Mouse (Mus musculus) left cerebral cortex, adult 8-10 months (tissue): ENCODE measurements at regions not wholly inside any gene's neighbourhood (a gene's known extent, or its start where the extent isn't known, plus 50 kb on each side); places are given as distances from the start of the nearest gene placed in this dataset.

Source experiments
- DNase-seq, 2 experiments: peaks; one replicate each; pipeline ENCODE4 v3.0.0; 2022; ENCODE audit warnings: low spot score in 2 of 2

DNA sequence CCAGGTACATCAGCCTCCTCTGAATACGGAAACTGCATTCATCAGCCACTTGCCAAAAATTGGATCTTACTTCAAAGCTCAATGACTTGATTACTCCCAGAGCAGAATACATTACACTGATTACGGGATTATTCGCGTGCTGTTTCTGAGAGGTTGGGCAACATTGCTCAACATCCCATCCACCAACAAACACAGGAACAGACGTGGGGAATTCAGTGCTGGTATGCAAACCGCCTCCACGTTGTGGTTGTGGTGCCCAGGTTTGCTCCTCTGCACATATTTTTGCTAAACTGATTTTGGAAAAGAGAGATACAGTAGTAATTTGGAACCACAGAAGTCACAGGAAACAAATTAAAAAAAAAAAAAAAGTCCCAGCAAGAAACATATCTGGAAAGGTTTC lies 266.9 kb downstream of the Dhx15 start:
- no peak for DNase-seq

DNA sequence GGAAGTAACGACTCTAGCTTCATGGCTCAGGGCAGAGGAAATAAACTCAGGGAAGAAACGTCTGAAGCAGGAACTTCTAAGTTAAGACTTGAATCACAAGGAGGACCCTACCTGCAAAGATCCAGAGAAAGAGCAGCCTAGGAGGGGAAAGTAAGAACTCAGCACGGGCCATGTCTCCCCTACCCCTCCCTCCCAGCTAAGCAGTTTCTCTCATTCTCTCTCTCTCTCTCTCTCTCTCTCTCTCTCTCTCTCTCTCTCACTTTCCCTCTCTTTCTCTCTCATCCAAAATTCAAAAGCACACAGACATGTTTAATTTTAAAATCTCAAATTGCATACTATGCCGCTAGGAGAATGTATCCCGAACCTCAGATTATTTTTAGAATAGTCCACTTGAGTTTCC lies 267.3 kb downstream of the Dhx15 start:
- DNase-seq, result no peak

DNA sequence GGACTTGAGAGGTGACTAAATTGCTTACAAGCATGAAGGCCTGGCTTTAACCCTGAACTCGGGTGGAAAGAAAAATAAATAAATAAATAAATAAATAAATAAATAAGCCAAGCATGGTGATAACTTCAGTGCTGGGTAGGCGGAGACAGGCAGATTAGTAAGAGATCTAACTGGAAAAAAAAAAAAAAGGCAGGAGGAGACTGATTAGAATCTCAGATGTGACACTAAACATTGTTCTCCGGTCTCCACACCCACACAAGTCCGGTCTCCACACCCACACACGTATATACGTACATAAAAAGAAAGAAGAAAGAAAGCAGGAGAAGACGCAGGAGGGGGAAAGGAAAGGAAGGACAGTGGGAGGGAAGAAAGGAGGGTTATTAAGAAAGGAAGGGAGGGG lies 267.8 kb downstream of the Dhx15 start:
- no peak for DNase-seq

DNA sequence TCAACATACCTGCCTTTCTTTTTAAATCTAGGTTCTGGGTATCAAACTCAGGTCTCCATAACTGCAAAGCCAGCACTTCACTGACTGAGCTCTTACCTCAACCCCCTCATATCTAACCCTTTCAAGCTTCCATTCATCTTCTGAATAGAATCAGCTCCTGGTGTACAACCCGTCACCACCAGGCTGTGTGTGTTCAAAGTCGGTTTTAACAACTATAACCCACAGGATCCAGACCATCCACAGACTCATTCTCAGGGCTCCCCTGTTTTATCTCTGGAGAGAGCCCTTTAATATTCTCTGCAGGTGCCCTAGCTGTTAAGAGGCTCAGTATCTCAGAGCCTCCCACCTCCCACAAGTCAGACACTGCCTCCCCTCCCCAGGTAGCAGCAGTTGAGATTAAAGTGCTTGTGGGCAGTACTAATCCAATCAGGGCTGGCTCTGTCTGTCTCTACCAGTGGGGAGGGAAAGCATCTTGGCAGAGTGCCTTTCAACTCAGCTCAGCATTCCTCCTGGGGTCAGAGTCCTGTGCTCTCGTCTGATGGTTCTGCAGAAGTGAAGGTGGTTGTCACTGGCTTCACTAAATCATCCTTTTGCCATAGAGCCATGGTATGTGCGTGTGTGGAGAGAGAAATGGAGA lies 272.4 kb downstream of the Dhx15 start:
- no peak for DNase-seq

DNA sequence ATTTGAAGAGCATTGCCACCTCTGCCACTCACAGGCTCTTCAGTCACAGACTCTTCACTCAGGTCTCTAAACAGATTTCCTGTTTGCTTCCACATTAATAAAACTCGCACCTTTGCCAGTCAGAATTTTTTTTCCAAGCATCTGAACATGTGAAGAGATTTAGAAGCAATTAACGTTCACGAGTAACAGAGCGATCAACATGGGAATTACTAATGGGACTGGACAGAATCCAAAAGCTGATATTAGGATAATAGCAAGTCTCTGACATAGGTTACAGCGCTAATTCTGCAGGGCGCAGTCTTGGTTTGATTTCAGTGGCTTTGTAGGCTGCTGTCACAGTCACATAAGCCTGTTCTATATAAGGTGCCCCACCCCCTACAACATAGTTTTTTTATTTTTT lies 275.6 kb downstream of the Dhx15 start:
- DNase-seq, result no peak

DNA sequence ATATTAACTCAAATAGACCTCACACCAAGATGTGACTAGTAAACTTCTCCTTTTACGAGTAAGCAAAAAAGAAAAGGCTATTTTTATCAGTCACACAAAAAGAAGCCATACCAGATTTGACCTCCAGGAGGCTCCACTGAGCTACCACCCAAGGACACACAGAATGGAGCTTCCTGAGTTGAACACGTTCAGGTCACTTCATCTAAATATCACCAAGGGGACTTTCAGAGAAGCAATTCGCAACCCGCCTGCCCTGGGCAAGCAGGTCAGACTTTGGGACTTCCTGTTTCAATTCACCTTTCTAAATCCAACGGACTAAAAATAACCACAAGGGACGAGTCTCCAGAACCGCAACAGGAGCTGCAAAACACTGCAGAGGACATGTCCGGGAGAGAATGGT lies 281.5 kb downstream of the Dhx15 start:
- DNase-seq, result no peak

DNA sequence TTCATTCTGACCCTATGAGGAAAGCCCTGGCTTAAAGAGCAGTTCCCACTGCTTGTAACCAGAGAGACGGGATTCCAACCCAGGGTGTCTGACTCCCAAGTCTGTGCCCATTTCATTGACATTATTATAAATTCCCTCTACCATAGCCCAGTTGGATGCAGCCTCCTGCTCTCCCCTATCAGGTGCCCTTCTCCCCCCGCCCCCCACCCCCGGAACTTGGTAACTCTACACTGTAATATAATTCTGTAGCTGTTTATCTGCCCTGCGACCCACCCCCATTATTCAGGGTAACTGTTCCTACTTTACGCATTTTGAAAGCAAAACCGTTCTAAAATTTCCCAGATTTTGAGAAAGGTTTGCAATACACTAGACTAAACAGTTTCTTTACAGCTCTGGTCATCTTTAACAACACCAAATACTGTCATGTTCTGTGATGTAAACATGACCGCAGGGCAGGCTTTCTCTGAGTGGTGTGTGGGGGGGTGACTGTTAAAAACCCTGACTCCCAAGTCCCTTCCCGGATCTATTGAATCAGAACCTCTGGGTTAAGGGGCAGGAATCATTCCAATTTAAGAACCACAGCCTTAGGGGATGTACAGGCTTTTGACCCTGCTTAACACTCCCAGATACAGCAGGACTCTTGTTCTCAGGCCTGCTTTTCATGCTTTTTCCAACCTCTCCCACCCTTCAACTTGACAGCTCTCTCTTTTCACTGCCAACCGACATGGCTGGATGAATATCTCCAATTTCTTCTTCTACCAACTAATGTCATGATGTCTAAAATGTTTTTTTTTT lies 283.8 kb downstream of the Dhx15 start:
- no peak for DNase-seq

DNA sequence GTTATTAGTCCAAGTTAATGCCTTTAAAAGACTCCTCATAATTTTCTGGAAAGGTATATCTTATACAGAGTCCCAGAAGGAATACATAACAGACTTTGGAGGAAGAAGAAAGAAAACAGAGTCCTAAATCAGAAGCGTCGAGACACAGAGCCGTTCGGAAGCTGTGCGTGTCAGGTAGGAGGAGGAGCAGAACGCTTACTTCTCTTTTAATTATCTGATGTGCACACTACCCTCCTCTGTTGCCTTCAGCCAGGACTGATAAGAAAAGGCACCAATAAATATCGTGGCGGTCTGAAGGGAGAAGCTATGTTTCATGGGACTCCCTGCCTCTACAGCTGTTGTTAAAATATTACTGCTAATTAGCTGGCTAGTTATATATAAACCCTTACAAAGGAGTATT lies 296.2 kb downstream of the Dhx15 start:
- no peak for DNase-seq

DNA sequence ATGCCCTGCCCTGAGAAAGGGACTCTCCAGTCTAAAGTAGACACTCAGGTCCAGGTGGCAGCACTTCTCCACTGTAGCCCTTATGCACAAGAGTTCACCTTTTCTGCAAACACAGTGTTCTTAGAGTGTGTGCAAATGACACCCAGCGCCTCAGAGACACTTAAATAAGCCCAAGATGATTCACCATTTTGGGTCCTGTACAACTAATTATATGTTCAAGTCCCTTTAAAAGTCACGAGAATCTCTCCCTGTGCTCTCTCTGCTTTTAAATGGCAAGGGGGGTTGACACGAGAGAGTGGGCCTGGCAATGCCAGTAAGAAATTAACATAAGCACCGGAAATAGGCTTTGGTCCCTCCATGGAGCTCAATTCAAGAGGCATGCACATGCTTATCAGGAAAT lies 299.0 kb downstream of the Dhx15 start:
- DNase-seq, result no peak

DNA sequence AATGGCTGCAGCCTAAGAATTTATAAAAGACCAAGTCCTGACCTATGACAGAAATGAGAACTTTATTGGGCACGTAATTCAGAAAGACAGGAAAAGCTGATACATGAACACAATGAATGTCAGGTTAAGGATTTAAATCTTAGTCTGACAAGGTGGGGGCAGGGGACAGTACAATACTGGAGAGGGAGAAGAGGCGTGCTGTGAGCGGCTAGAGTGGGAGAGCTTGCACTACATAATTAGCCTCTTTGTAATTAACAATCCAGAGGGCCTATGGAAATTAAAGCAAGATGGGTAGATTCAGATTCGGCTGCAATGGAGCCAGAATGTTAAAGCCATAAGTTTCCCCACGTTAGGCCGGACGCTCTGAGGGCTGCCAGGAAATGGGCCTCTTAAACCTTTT lies 301.9 kb downstream of the Dhx15 start:
- DNase-seq, result no peak

DNA sequence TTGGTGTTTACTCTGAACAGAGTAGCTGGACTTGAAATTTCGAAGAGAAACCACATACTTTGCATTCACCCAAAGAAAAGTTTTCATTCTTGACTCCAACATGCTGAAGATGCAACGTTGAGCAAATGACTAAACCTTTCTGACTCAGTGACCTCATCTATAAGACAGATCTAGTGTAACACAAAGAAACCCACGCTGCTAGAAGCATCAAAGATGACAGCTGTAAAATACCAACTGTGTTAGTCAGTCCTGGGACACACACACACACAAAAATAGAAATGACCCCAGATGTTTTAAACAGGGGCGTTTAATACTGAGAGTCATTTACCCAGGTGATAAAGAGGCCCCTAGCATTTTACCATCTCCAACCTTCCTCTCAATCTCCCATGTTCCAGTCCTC lies 307.7 kb downstream of the Dhx15 start:
- DNase-seq, result no peak

DNA sequence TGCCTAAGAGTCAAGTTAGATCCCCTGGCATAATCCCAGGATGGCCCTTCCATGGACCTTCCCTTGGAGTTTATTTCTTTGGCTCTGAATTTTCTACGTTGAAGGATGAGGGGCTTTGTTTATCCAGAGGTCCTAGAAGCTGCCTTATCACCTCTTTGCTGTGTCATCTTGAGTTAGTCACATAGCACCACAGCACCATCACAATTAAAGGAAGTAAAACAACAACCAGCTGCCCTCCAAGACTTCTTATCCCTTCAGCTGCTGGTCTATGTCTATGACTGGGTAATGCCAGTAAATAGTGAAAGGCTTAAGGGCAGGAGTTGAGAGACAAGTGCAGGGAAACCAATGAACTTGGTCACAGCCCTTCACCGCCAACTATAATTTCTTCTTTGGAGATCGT lies 308.1 kb downstream of the Dhx15 start:
- no peak for DNase-seq

DNA sequence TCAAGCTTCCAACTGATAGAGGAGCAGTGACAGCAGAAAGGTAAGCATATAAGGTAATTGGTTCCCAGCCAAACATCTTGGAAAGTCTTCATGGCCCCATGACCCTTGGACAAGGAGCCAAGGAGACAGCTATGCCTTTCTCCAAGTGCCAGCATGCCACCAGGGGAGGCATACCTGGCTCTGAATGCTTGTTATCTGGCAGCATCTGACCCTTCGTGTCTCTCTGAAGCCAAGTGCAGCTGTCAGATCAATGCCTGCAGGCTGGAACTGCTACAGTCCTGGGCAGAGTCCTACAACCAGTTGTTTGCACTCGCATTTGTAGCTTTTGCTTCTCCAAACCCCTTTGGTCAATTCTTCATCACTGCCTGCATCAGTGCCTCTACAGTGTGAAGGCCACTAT lies 309.3 kb upstream of the Ppargc1a start:
- DNase-seq, result no peak

DNA sequence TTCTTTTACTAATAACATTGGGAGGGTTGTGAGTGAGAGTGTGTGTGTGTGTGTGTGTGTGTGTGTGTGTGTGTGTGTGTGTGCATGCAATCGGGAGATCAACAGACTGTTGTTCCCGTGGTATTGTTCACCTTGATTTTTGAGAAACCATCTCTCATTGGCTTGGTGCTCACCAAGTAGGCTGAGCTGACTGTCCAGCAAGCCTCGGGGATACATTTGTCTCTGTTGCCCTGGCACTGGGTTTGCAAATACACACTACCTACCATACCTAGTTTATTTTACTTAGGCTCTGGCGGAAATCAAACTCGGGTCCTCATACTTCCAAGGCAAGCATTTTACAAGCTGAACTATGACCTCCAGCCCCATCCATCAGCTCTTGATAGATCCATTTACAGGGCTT lies 306.0 kb upstream of the Ppargc1a start:
- DNase-seq, result no peak

DNA sequence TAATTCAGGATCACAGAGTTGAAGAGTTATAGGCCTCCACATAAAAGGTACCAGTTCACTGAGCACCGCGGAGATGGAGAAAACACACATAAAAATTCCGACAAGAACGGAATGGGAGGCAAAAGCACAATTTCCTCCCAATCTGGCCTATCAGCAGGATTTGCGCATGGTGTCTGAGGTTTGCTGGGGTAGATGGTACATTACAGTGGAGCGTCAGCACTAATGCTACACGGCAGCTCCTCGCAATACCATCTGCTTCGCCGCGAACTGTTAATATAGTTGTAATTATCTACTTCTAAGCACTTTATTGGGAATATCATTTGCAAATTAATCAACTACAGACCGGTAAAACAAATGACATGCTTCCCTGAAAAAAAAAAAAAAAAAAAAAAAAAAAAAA lies 304.2 kb upstream of the Ppargc1a start:
- no peak for DNase-seq

DNA sequence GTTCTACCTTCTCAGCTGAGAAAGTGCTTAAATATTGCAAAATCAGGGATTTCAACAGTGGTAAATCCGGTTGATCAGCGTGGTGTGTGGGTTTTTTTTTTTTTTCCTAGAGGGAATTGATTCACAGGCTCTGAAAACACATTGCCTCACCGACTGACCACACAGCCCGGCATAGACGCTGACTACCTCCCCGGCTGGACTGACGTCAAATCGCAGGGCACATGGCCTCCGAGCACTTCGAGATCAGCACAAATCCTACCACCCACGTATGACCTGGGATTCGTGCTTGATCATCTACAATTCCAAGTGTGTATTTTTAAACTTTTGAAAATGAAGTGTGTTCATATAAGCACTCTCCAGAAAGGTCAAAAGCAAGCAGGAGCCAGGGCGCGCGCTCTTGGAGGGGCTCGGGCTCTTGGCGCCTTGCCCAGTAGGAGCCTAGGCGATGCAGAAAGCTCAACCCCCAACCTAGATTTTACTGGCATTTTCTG lies 300.7 kb upstream of the Ppargc1a start:
- no peak for DNase-seq

DNA sequence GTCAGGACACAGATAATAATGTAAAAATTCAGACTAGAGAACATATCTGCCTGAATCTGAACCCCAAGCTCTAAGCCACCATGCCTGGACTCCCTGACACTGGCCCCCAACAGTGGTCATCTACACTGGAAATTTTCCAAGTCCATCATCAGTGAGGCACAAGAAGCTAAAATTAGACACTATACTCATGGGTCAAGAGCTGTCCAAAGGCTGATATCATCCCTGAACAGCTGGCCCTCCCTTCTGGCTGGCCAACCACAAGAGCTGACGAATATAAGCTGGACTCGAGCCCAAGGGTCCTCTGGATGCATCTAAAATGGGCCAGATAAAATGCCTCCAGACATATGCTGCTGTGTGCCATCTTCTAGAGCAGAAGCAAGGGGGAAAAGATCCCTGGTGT lies 298.5 kb upstream of the Ppargc1a start:
- DNase-seq, result no peak

DNA sequence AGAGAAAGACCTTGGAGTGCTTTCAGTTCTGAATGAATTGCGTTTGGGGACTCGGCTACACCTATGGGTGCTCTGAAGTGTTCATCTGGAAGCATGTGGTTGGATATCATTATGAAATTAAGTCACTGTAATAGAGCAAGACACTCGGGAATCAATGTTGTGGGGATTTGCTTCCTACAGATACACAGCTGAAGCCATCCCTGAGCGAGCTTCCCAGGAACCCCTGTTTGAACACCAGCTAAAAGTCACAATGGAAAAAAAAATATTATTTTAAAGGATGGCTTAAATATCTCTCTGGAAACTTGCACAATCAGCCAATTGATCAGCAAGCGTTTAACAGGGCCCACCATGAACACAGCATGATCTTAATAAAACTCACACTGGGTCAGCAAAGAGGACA lies 293.0 kb upstream of the Ppargc1a start:
- no peak for DNase-seq

DNA sequence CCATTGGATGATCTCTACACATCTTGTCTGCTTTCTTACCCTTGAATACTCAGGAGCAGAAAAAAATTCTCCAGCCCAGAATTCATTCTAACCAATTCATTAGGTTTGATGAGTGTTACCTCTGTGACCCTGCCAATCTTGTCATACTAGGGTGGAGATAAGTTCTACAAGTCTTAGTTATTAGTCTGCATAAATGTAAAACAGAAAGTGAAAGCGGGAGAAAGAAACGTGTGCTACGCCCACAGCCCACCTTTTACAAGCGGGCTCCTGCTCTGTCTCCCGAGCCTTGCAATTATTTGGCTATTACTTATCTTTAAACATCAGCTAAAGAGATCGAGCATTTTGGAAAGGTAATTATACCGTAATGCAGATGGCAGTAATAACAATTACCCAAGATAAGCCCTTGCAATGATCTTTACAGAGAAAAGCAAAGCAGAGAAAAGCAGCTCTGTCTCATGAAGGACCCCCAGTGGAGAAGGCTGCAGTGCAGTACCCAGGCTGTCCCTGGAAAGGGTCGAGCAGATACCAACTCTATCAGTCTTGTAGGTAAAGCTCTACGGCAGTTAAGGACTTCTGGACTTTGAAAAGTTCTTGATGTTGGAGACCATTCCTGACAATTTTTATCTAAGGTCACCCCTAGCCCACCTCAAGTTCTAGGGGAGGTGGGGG lies 286.1 kb upstream of the Ppargc1a start:
- no peak for DNase-seq

DNA sequence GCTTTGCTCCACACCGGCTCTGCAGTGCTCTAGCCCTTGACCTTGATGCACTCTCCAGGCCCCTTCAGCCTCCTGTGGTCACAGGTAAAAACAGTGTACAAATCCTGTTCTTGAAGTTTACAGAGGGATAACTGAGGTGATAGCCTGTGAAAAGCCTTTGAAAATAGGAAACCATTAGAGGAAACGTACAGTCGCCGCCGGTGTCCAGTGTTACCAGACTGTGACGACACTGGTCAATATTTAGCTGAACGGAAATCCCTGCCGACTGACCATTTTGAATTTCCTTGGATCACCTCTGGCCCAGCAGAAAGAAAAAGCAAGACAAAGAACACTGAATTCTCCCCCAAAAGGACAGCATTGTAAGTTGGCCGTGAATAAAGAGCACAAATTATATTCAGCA lies 282.6 kb upstream of the Ppargc1a start:
- DNase-seq, result no peak

DNA sequence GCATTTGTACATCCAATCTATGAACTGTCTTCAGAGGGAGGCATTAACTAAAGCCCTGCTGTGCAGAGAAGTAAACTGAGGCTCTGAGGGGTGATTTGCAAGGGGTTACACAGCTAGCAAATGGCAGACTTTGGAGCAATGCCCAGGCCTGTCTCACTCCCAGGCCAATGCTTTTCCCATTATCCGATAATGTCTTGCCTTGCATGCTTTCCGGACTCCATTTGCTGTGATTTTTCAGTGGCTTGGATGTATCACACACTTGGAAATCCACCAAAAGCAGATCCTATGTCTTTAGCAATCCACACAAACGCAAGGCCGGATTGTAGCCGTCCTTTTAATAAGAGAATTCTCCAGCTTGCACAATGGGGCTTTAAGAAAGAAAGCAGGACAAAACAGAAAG lies 281.7 kb upstream of the Ppargc1a start:
- no peak for DNase-seq

DNA sequence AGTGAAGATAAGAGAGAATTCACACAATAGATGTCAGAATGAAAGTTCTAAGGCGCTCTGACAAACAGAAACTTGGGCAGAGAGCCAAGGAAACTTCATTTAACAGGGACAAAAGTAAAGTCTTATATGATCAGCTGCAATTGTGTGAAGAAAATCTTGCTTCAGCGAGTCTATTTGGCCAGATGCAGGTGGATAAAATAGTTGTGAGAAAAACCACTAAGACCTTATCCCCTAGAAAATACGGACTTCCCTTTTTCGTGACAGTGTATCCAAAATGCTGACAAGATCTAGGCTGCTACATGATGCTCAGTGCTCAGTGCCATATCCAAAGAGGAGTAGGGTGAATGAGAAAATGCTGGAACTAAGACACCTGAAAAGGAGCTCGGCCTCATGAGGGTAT lies 274.7 kb upstream of the Ppargc1a start:
- no peak for DNase-seq

DNA sequence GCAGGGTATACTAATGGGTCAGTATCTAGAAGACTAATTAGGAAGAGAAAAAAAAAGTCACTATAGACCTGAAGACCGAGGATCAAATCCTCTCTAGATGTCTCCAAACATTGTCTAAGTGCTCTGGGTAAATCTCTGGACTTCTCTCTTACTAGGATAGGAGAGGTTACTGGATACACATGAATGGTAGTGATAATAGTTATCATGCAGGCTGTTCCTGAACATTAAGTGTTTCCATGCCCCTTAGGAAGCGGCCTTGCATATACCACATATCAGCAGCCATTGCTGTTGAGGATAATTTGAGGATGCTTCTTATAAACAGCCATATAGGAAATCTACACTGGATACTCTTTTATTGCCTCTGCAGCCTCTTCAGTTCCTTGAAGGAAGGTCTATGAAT lies 274.2 kb upstream of the Ppargc1a start:
- DNase-seq, result no peak
